Mouse (Mus musculus): ENCODE data around the gene Hpn. TPM values are rescaled to one million over a fixed set of nuclear protein-coding genes. Genes with fewer than 3 reads are reported as not detected.

The Hpn gene
- polyA plus RNA-seq, 1 experiment, result 0.16 TPM

DNA sequence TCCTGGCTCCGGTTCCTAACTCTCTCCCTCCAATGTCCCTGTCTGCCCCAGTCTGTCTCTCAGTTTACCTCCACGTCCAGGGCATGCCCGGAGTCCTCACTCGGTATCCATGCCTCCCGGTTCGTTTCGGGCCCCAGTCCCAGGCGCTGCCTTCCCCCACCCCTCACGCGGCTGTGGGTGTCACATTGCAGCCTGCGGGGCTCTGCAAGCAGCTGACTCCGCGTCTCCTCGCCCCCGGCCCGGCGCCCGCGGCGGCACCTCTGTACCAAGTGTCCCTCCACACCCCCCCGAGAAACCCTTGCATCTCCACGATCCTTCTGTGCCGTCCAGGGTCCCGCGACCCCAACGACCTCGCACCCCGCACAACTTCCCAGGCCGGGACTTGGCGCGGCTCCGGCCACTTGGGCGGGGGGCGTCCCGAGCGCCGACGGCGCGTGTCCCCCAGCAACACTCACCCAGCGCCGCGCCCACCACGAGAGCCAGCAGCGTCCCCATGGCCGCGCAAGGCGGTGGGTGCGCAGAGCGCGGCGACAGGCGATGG lies 11.2 kb upstream of the Hpn start:
- no peak for TF ChIP-seq GATA1 (IDR thresholded peaks at IDR 0.05; ENCODE audit: low read length)

DNA sequence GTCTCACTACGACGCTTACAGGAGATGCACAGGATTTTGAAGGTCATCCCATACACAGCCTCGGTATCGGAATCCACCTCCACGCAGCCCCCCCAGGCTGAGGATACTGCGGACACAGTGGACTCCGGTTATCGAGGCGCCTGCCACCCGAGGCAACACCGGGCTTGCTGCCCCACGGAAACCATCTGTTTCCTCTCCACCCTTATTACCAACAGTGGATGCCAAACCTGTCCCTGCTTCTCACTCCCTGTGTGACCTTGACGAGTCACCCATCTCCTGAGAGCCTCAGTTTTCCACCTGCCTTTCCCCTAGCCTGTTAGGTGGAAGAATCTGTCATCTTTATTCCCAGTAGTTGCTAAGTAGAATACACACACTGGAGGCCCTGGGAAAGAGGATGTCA lies 10.0 kb upstream of the Hpn start:
- TF ChIP-seq GATA1 (IDR thresholded peaks at IDR 0.05; ENCODE audit: low read length), result no peak

GRCm38 (mm10) chr7:31124381-31124780 lies 9.3 kb upstream of the Hpn start:
- no peak for TF ChIP-seq GATA1 (IDR thresholded peaks at IDR 0.05; ENCODE audit: low read length)

GRCm38 (mm10) chr7:31123697-31124096 lies 8.6 kb upstream of the Hpn start:
- TF ChIP-seq GATA1 (IDR thresholded peaks at IDR 0.05; ENCODE audit: low read length), result no peak

DNA sequence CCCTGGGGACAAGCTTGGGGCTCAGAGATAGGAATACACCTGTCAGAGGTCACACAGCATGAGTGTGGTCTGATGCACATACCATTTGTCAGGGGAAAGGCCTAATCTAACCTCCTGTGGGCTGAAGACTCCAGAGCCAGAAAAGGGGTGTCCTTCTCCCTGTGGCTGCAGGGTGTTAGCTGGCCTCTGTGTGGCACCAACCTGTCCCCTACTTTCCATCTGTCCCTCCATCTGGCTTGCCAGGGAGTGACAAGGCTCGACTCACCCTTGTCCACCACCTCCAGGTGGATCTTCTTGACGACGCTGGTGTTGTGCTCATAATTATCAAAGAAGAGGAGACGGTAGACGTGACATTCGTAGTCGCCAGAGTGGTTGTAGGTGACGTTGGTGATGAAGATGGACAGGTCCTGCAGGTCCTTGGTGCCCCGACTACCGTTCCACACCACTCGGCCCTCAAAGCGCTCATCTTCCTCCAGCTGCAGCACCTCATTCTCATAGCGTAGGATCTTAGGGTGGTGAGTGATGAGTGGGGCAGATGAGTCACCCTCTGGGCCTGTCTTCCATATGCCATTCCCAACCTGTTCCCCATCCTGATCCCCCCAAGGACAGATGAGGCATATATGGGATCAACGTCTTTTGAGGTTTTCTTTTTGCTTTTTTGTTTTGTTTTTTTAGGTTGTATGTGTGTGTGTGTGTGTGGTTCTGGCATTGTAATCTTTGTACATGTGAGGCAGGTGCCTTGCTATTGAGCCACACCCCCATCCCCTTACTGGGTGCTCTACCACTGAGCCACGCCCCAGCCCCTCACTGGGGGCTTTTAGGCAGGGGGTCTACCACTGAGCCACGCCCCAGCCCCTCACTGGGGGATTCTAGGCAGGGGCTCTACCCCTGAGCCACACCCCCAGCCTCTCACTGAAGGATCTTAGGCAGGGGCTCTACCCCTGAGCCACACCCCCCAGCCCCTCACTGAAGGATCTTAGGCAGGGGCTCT lies 7.8 kb upstream of the Hpn start:
- no peak for TF ChIP-seq GATA1 (IDR thresholded peaks at IDR 0.05; ENCODE audit: low read length)

DNA sequence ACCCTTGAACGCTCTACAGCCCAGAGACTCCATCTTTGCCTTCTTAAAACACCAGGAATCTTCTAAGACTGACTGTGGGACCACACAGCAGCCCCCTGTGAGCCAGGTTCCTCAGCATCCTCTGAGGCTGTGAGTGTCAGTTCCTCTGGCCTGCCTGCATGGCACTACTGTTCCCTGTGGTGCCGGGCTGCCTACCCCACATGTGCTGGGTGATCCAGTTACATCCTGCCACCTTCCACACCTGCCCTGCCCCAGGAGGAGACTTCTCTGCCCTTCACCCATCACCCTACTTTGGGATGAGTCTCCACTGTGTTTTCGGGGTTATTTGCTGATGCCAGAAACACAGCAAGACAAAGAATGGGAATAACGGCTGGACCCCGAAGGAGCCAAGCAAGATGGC lies 4.5 kb upstream of the Hpn start:
- no peak for TF ChIP-seq GATA1 (IDR thresholded peaks at IDR 0.05; ENCODE audit: low read length)

GRCm38 (mm10) chr7:31118486-31118885 lies 3.4 kb upstream of the Hpn start:
- no peak for TF ChIP-seq GATA1 (IDR thresholded peaks at IDR 0.05; ENCODE audit: low read length)

DNA sequence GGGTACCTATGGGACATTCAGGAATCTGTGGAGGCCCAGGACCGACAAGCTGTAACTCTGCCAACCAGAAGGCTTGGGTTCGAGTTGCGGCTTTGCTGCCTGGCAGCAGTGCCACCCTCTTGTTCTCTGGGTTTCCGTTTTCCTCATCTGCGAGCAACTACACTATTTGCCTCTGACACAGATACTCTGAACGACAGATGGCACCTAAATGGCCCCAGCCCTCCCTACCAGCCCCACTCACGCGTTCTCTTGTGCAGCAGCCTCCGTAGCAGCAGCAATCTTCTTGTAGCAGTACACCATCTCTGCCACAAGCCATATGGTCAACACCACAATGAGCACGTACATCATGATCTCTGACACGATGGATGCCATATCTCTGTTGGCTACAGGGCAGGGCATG lies 2.4 kb upstream of the Hpn start:
- TF ChIP-seq GATA1 (IDR thresholded peaks at IDR 0.05; ENCODE audit: low read length), result no peak

DNA sequence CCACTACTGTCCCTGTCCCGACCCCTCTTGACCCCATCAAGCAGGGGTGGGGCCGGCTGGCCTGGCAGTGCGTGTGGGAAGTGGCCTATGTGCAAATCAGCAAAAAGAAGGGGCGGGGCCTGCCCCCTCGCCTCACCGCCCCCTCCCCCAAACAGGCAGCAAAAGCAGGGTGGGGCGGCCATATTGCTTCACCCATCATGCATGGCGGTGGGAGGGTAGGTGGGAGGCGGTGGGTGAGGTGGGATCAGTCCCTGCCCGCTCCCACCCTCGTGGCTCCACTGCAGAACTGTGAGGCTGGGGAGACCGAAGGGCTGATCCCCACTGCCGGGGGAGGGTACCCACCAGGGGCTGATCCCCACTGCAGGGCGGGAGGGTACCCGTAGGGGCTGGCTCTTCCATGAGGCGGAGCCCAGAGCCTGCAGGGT lies 1.6 kb upstream of the Hpn start:
- no peak for TF ChIP-seq GATA1 (IDR thresholded peaks at IDR 0.05; ENCODE audit: low read length)

GRCm38 (mm10) chr7:31115587-31116043 lies 525 bp upstream of the Hpn start:
- TF ChIP-seq GATA1 (IDR thresholded peaks at IDR 0.05; ENCODE audit: low read length), result no peak

- TF ChIP-seq GATA1 (IDR thresholded peaks at IDR 0.05; ENCODE audit: low read length), result no peak
Observed at GRCm38 (mm10) chr7:31114646-31115045, 444 bp downstream of the Hpn start.

DNA sequence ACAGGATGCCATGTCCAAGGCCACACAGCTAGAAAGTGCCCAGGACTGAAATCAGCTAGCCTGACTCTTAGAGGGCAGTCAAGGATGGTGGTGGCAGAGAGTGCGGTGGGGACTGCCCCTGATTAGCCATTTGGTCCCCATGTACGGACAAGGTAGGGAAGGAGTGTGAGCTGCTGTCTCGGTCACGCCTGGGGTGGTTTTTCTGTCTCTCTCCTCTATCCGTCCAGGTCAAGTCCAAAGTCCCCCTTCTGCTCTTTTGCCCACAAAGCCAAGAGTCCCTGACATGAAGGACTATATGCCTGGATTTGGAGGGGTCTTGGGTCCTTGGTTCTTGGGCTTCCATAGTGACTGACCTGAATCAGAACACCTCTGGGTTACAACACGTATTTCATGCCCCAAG lies 1.3 kb downstream of the Hpn start:
- TF ChIP-seq GATA1 (IDR thresholded peaks at IDR 0.05; ENCODE audit: low read length), result no peak

DNA sequence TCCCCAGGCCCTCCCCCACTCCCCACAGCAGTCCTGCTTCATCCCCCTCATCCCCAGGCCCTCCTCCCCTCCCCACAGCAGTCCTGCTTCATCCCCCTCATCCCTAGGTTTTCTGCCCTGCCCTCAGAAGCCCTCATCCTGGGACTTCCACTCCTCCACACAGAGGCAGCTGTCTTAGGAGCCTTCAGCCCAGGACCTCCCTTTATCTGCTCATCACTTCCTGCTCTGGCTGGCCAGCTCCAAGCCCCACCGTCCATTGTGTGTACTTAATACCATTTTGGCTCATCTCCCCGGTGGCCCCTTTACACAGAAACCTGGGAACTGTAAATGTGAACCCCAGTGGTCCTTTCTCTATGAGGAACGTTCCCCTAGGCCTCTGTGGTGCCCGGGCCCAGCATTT lies 3.1 kb downstream of the Hpn start:
- TF ChIP-seq GATA1 (IDR thresholded peaks at IDR 0.05; ENCODE audit: low read length), result no peak

- no peak for TF ChIP-seq GATA1 (IDR thresholded peaks at IDR 0.05; ENCODE audit: low read length)
Observed at GRCm38 (mm10) chr7:31110861-31111385, 4.2 kb downstream of the Hpn start.

DNA sequence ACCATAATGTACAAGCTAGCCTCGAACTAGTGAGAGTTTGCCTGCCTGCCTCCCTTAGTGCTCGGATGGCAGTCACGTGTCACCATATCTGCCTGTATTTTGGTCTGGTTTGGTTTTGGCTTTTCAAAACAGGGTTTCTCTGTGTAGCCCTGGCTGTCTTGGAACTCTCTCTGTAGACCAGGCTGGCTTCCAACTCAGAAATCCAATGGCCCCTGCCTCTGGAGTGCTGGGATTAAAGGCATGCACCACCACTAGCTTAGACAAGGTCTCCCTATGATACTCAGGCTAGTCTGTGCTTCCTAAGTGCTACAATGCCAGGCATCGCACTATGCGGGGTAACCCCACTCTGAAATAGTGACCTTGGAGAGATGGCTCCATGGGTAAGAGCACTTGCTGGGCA lies 5.3 kb downstream of the Hpn start:
- no peak for TF ChIP-seq GATA1 (IDR thresholded peaks at IDR 0.05; ENCODE audit: low read length)

GRCm38 (mm10) chr7:31109091-31109490 lies 6.0 kb downstream of the Hpn start:
- no peak for TF ChIP-seq GATA1 (IDR thresholded peaks at IDR 0.05; ENCODE audit: low read length)

- no peak for TF ChIP-seq GATA1 (IDR thresholded peaks at IDR 0.05; ENCODE audit: low read length)
Observed at GRCm38 (mm10) chr7:31107781-31108180, 7.3 kb downstream of the Hpn start.

All from G1E-ER4 (cell line).